Mouse (Mus musculus) heart, postnatal 10 days (tissue): ENCODE measurements around the gene Cdk2. TPM values are rescaled to one million over a fixed set of nuclear protein-coding genes. Genes with fewer than 3 reads are reported as not detected.
"Not testable (repeated sequence)": the region's sequence is repeated elsewhere in the genome, so short reads cannot be mapped to it uniquely, and the experiment has no call there.

Source experiments
- DNase-seq, 2 experiments: peaks; one replicate each; pipeline ENCODE4 v3.0.0; 2021
- intact Hi-C: fragments of 180-260 bp; cut with DNase I; formaldehyde crosslinking; loops from one replicate; pipeline ENCODE4 v1.15.1; 2025
- total RNA-seq, 2 experiments: library from RNA; stranded (reverse); gene quantifications; 2 replicates each; pipeline ENCODE4 v1.2.3; 2021

Cdk2 gene
- total RNA-seq: 10 to 100 TPM; 30.6 to 36.4 TPM

- peak; percentile 94 for DNase-seq
- intact Hi-C loops: loop anchor here (2.0 kb wide), 1 partner anchor 40 kb away; the partner anchor contains the start of gene Dgka
These were observed at the start of gene Cdk2 for GRCm38 (mm10) chr10:128704491-128705316. Gene Cdk2 (minus strand): TSS chr10:128705031.

- DNase-seq: peak in 1 of 2 experiments; percentile 82
- intact Hi-C loops: loop anchor here (1.0 kb wide), 1 partner anchor 56 kb away; the partner anchor contains the start of genes Dnajc14 and Tmem198b
These were observed 43.5 kb upstream of the Cdk2 start for GRCm38 (mm10) chr10:128748252-128748864.

- intact Hi-C loops: loop anchor here (1.0 kb wide), 1 partner anchor 57 kb away; the partner anchor contains the start of genes Dnajc14 and Tmem198b
- DNase-seq: peak; percentile 80 to 82
These were observed 42.9 kb upstream of the Cdk2 start, which contains the start of gene Pym1 for GRCm38 (mm10) chr10:128747646-128748251. Gene Pym1 (plus strand): TSS chr10:128747889.

GRCm38 (mm10) chr10:128746972-128747645 is 42.3 kb upstream of the Cdk2 start:
- intact Hi-C loops: no loop called here
- DNase-seq: no peak

- intact Hi-C loops: loop anchor here (2.0 kb wide), 1 partner anchor 41 kb away; the partner anchor contains the start of genes Cdk2 and Pmel
- peak; percentile 21 to 24 for DNase-seq
These were observed 41.2 kb upstream of the Cdk2 start for GRCm38 (mm10) chr10:128745946-128746613.

GRCm38 (mm10) chr10:128744680-128745601 is 40.1 kb upstream of the Cdk2 start, which contains the start of gene Dgka:
Gene Dgka (minus strand): TSS chr10:128744855.
- DNase-seq: peak; percentile 32 to 50
- intact Hi-C loops: loop anchor here (2.0 kb wide), 1 partner anchor 40 kb away; the partner anchor contains the start of genes Cdk2 and Pmel

GRCm38 (mm10) chr10:128744211-128744610 is 39.4 kb upstream of the Cdk2 start:
- no peak for DNase-seq
- intact Hi-C loops: loop anchor here (2.0 kb wide), 1 partner anchor 39 kb away; the partner anchor contains the start of genes Cdk2 and Pmel

- intact Hi-C loops: loop anchor here (2.0 kb wide), 1 partner anchor 39 kb away; the partner anchor contains the start of genes Cdk2 and Pmel
- DNase-seq: peak; percentile 80 to 82
These were observed 39.0 kb upstream of the Cdk2 start for GRCm38 (mm10) chr10:128743791-128744191.

- DNase-seq: peak in 1 of 2 experiments; percentile 25
- intact Hi-C loops: no loop called here
These were observed 38.4 kb upstream of the Cdk2 start for GRCm38 (mm10) chr10:128743235-128743634.

- no peak for DNase-seq
- intact Hi-C loops: no loop called here
These were observed 37.8 kb upstream of the Cdk2 start for GRCm38 (mm10) chr10:128742616-128743015.

GRCm38 (mm10) chr10:128740296-128740695 is 35.5 kb upstream of the Cdk2 start:
- DNase-seq: no peak
- intact Hi-C loops: no loop called here

GRCm38 (mm10) chr10:128737435-128737834 is 32.6 kb upstream of the Cdk2 start:
- peak in 1 of 2 experiments; percentile 13 for DNase-seq
- intact Hi-C loops: loop anchor here (10.0 kb wide), 1 partner anchor 237 kb away; no protein-coding TSS in a partner anchor

GRCm38 (mm10) chr10:128731992-128732391 is 27.2 kb upstream of the Cdk2 start:
- intact Hi-C loops: loop anchor here (2.0 to 10.0 kb wide), 2 partner anchors 163 to 243 kb away; no protein-coding TSS in a partner anchor
- DNase-seq: no peak

GRCm38 (mm10) chr10:128731002-128731433 is 26.2 kb upstream of the Cdk2 start:
- DNase-seq: peak; percentile 75 to 89
- intact Hi-C loops: loop anchor here (2.0 to 10.0 kb wide), 2 partner anchors 164 to 244 kb away; no protein-coding TSS in a partner anchor

GRCm38 (mm10) chr10:128728059-128728458 is 23.2 kb upstream of the Cdk2 start:
- intact Hi-C loops: no loop called here
- no peak for DNase-seq

- DNase-seq, intact Hi-C loops: not testable (repeated sequence)
These were observed 20.6 kb upstream of the Cdk2 start for GRCm38 (mm10) chr10:128725466-128725865.

GRCm38 (mm10) chr10:128715559-128716537 is 11.0 kb upstream of the Cdk2 start:
- DNase-seq: no peak

More at GRCm38 (mm10) chr10:128715559-128716537, 11.0 kb upstream of the Cdk2 start:
- intact Hi-C loops: no loop called here
